Mouse (Mus musculus): Measurements from ENCODE around the gene Calm5. TPM values are rescaled to one million over a fixed set of nuclear protein-coding genes. Genes with fewer than 3 reads are reported as not detected.

The Calm5 gene
- polyA plus RNA-seq, 1 experiment from 2014 or later, result not detected

DNA sequence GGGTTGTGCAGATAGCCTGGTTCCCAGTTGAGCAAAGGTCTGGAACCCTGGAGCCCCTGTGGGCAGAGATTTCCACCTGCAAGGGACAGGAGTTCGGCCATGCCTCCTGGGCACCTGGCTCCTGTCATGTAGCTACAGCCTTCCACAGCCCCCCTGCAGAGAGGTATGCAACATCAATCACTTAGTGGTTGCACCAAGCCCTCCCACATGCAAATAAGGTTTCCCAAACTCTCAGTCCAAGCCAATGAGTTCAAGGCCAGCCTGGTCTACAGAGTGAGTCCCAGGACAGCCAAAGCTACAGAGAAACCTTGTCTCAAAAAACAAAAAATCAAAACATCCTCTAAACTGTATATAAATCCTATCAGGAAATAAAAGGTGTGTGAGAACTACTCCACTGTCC is 3.6 kb upstream of the Calm5 start:
- 90% methylated on average over 1 of the region's 1 CpGs for WGBS (ENCODE audit: missing documents)
- Histone ChIP-seq H3K36me3 (ENCODE audit: inconsistent target) (no peaks in the 10 kb centered on the region), H3K27ac (no peak overlapping the region), H3K4me3 (ENCODE audit: inconsistent target) (no peak overlapping the region), H3K79me2 (ENCODE audit: inconsistent target) (no peaks in the 10 kb centered on the region)

DNA sequence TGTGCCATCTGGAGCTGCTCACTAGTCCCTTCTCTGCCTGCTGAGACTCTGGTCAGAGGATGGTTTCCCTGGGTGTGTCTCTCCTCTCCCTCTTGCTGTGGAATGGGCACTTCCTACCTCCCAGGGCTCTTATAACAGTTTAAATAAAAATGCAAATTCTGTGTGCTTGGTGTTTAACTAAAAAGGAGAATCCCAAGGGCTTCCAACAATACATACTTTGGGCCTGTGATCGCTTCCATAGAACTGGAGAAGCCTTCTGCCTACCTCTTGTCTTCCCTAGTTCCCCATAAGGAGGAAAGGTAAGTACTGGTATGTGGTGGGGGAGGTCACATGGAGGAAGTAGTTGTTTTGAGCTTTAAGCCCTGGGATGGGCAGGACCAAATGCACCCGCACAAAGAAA is 883 bp downstream of the Calm5 start:
- 53% methylated on average over 2 of the region's 2 CpGs for WGBS (ENCODE audit: missing documents)
- H3K79me2 ChIP-seq (ENCODE audit: inconsistent target), result no peaks in the 10 kb centered on the region
- H3K4me3 ChIP-seq (ENCODE audit: inconsistent target), result no peak overlapping the region
- H3K36me3 ChIP-seq (ENCODE audit: inconsistent target), result no peaks in the 10 kb centered on the region
- H3K27ac ChIP-seq, result no peak overlapping the region

DNA sequence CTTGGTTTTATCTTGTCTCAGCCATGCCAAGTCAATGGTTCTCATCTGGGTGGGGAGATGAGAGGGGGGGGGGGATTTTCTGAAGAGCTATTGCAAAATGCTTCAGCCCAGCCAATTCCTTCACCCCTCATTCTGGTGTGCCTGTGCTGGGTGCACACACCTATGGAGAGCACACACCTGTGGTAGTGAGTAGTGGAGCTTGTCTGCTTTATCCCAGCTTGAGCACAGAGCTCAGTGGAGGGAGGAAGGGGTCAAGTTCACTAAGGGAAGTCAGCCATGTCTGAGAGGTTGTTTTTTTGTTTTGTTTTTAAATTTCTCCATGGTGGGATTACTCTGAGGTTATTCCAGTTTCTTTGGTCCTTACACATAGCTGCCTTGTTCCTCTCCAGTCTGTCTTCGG is 2.3 kb downstream of the Calm5 start:
- H3K27ac ChIP-seq, result no peak overlapping the region
- H3K36me3 ChIP-seq (ENCODE audit: inconsistent target), result no peaks in the 10 kb centered on the region
- WGBS (ENCODE audit: missing documents), result 91% methylated on average over 1 of the region's 1 CpGs
- H3K4me3 ChIP-seq (ENCODE audit: inconsistent target), result no peak overlapping the region
- no peaks in the 10 kb centered on the region for H3K79me2 ChIP-seq (ENCODE audit: inconsistent target)

- Histone ChIP-seq H3K4me3 (ENCODE audit: inconsistent target) (no peak overlapping the region), H3K27ac (no peak overlapping the region), H3K36me3 (ENCODE audit: inconsistent target) (no peaks in the 10 kb centered on the region), H3K79me2 (ENCODE audit: inconsistent target) (no peaks in the 10 kb centered on the region)
- 92% methylated on average over 8 of the region's 8 CpGs for WGBS (ENCODE audit: missing documents)
Measured at GRCm38 (mm10) chr13:3861251-3861650, 7.3 kb downstream of the Calm5 start.

- H3K4me3 ChIP-seq (ENCODE audit: inconsistent target), result no peak overlapping the region
- H3K27ac ChIP-seq, result no peak overlapping the region
Measured at GRCm38 (mm10) chr13:3862325-3862724, 8.4 kb downstream of the Calm5 start.

GRCm38 (mm10) chr13:3862922-3863580 is 9.1 kb downstream of the Calm5 start:
- no peak overlapping the region for H3K27ac ChIP-seq
- no peak overlapping the region for H3K4me3 ChIP-seq (ENCODE audit: inconsistent target)
- H3K36me3 ChIP-seq (ENCODE audit: inconsistent target), result no peaks in the 10 kb centered on the region
- 95% methylated on average over 10 of the region's 10 CpGs for WGBS (ENCODE audit: missing documents)
- no peaks in the 10 kb centered on the region for H3K79me2 ChIP-seq (ENCODE audit: inconsistent target)

More at GRCm38 (mm10) chr13:3862325-3862724, 8.4 kb downstream of the Calm5 start:
- Histone ChIP-seq H3K36me3 (ENCODE audit: inconsistent target) (no peaks in the 10 kb centered on the region), H3K79me2 (ENCODE audit: inconsistent target) (no peaks in the 10 kb centered on the region)
- 92% methylated on average over 3 of the region's 3 CpGs for WGBS (ENCODE audit: missing documents)

- Histone ChIP-seq H3K36me3 (ENCODE audit: inconsistent target) (no peaks in the 10 kb centered on the region), H3K27ac (no peak overlapping the region), H3K79me2 (ENCODE audit: inconsistent target) (no peaks in the 10 kb centered on the region), H3K4me3 (ENCODE audit: inconsistent target) (no peak overlapping the region)
- WGBS (ENCODE audit: missing documents), result 75% methylated on average over 14 of the region's 14 CpGs
Measured at GRCm38 (mm10) chr13:3865648-3866354, 11.8 kb downstream of the Calm5 start.

DNA sequence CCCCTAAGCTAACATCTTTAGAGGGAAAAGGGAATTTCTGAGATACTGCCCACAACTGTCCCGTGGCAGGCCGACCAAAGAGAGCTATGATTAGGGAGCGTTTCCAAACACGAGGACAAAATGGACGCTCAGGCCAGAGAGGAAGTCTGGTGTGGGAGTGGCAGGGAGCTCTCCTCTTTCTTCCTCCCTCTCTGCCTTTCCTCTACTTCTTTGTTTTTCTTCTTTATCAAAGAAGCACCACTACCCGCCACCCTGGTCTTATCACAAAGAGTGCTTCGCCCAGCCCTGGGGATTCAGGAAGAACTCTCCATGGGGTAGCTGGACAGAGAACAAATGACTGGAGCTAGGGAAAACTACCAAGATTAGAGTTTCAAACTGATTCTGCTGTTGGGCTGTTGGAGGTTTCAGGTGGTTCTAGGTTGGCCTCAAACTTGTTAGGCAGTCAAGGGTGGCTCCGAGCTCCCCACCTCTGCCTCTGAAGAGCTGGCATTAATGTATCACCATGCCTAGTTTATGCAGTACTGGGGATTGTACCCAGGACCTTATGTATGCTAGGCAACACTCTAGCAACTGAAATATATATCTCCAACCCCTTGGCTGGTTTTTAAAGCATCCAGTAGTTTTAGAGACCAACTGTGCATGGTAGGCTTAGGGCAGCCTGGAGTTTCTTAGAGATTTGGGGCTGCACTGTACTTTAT is 12.5 kb downstream of the Calm5 start:
- 66% methylated on average over 7 of the region's 8 CpGs for WGBS (ENCODE audit: missing documents)
- H3K36me3 ChIP-seq (ENCODE audit: inconsistent target), result no peaks in the 10 kb centered on the region
- no peak overlapping the region for H3K4me3 ChIP-seq (ENCODE audit: inconsistent target)
- H3K79me2 ChIP-seq (ENCODE audit: inconsistent target), result no peaks in the 10 kb centered on the region
- no peak overlapping the region for H3K27ac ChIP-seq

GRCm38 (mm10) chr13:3867158-3867557 is 13.2 kb downstream of the Calm5 start:
- Histone ChIP-seq H3K36me3 (ENCODE audit: inconsistent target) (no peaks in the 10 kb centered on the region), H3K4me3 (ENCODE audit: inconsistent target) (no peak overlapping the region), H3K79me2 (ENCODE audit: inconsistent target) (no peaks in the 10 kb centered on the region), H3K27ac (no peak overlapping the region)
- WGBS (ENCODE audit: missing documents), result 92% methylated on average over 6 of the region's 6 CpGs

- Histone ChIP-seq H3K27ac (no peak overlapping the region), H3K4me3 (ENCODE audit: inconsistent target) (no peak overlapping the region), H3K36me3 (ENCODE audit: inconsistent target) (no peaks in the 10 kb centered on the region), H3K79me2 (ENCODE audit: inconsistent target) (no peaks in the 10 kb centered on the region)
Measured at GRCm38 (mm10) chr13:3869901-3870300, 15.9 kb downstream of the Calm5 start.

DNA sequence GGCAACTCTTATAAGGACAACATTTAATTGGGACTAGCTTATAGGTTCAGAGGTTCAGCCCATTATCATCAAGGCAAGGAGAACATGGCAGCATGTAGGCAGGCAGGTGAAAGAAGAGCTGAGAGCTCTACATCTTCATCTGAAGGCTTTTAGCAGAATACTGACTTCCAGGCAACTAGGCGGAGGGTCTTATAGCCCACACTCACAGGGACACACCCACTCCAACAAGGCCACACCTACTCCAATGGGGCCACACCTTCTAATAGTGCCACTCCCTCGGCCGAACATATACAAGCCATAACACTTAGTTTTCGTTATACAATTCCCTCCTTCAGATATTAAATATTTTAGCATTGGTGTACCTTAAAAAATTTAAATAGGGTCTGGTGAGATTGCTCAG is 18.9 kb downstream of the Calm5 start:
- no peak overlapping the region for H3K4me3 ChIP-seq (ENCODE audit: inconsistent target)
- H3K36me3 ChIP-seq (ENCODE audit: inconsistent target), result no peaks in the 10 kb centered on the region
- no peak overlapping the region for H3K27ac ChIP-seq
- WGBS (ENCODE audit: missing documents), result 95% methylated on average over 4 of the region's 4 CpGs
- H3K79me2 ChIP-seq (ENCODE audit: inconsistent target), result no peaks in the 10 kb centered on the region

DNA sequence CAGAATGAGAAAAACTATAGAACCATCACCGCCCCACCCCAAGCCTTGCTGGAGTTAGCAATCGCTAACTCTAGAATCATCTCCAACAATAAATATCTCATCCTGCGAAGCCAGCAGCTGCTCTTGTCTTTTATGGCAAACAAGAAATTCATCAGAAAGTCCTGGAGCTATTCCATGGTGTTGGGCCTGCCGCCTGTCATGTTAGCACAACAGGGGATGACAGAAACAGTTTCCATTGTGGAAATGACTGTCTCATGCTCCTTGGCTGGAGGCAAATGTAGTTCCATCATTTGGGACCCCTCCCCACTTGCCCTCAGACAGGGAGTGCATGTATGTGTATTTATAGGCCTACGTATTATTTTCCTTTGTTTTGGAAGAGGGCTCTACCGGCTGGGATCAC is 22.5 kb downstream of the Calm5 start:
- H3K27ac ChIP-seq, result no peak overlapping the region
- no peak overlapping the region for H3K4me3 ChIP-seq (ENCODE audit: inconsistent target)
- WGBS (ENCODE audit: missing documents), result 90% methylated on average over 6 of the region's 6 CpGs
- H3K79me2 ChIP-seq (ENCODE audit: inconsistent target), result no peaks in the 10 kb centered on the region
- H3K36me3 ChIP-seq (ENCODE audit: inconsistent target), result no peaks in the 10 kb centered on the region

- Histone ChIP-seq H3K36me3 (ENCODE audit: inconsistent target) (no peaks in the 10 kb centered on the region), H3K79me2 (ENCODE audit: inconsistent target) (no peaks in the 10 kb centered on the region), H3K27ac (no peak overlapping the region), H3K4me3 (ENCODE audit: inconsistent target) (no peak overlapping the region)
- WGBS (ENCODE audit: missing documents), result 88% methylated on average over 6 of the region's 6 CpGs
Measured at GRCm38 (mm10) chr13:3877185-3877584, 23.2 kb downstream of the Calm5 start.

- no peaks in the 10 kb centered on the region for H3K36me3 ChIP-seq (ENCODE audit: inconsistent target)
- no peak overlapping the region for H3K4me3 ChIP-seq (ENCODE audit: inconsistent target)
- WGBS (ENCODE audit: missing documents), result 92% methylated on average over 4 of the region's 4 CpGs
- no peaks in the 10 kb centered on the region for H3K79me2 ChIP-seq (ENCODE audit: inconsistent target)
- H3K27ac ChIP-seq, result no peak overlapping the region
Measured at GRCm38 (mm10) chr13:3877679-3878220, 23.8 kb downstream of the Calm5 start.

- H3K27ac ChIP-seq, result no peak overlapping the region
- H3K36me3 ChIP-seq (ENCODE audit: inconsistent target), result no peaks in the 10 kb centered on the region
- H3K4me3 ChIP-seq (ENCODE audit: inconsistent target), result no peak overlapping the region
- 89% methylated on average over 7 of the region's 7 CpGs for WGBS (ENCODE audit: missing documents)
- H3K79me2 ChIP-seq (ENCODE audit: inconsistent target), result no peaks in the 10 kb centered on the region
Measured at GRCm38 (mm10) chr13:3886663-3887062, 32.7 kb downstream of the Calm5 start.
